Mouse (Mus musculus) E14TG2a.4 (cell line): ENCODE results near the gene Kirrel.

ENCODE experiments used
- CTCF ChIP-seq: conservative IDR thresholded peaks from 2 replicates; pipeline ENCODE4 v1.5.1; 2014; ENCODE audit warnings: low read length
- NANOG ChIP-seq: IDR thresholded peaks from 2 replicates; pipeline ENCODE4 v1.6.1; 2014; ENCODE audit warnings: borderline replicate concordance, low read length, mixed read lengths

DNA sequence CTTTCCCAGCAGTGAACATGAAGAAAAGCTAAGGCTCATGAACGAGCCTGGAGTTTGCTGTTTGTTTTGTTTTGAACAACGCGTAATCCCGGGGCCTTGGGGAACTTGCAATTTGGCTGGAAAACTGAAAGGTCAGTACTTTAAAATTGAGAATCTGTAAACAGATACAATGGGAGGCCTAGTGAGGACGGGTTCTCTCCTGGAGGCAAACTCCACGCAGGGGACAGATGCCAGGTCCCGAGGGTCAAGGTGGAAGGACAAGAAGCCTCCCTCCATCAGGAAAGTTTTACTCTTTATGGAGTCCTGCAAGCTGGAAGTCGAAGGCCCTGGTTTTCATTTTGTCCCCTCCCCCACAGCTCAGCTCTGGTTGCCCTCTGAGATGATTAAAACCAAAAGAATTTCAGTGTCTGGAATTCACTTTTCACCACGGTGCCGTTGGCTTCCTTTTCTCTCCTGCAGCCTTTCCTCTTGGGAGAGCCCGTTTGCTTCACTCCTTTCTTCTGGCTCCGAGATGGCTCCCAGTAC, 16.7 kb downstream of the Kirrel start:
- TF ChIP-seq CTCF: no peak
- TF ChIP-seq NANOG: no peak
